In the genomic region with DNA sequence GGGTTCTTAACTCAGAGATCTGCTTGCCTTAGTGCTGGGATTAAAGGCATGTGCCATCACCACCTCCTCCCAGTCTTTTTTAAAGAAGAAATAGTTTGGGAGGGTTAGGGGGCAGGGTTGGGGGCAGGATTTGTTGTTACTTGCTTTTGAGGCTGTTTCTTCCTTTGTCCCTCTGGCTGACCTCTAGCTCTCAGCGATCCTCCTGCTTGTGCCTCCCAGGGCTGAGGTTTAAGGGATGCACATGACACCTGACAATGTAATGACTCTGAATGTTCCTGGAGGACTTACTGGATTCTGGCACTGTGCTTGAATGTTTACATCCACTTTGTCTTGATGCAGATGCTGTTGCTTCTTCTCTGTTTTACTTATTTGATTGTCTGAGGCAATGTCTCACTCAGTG, we compare ENCODE assay signal across 17 mouse cellular contexts.
"Had no signal": no experiment of that assay in that cellular context is flagged by ENCODE, and none has a peak within 500 bp of the region (broad histone marks: within the 10 kb centered on the region; RNA-seq: fewer than 3 reads in every experiment).

No protein-coding gene starts in this region.

- H3K36me3 ChIP-seq: intestine, embryonic 15.5 days; limb, embryonic 12.5 days; limb, embryonic 15.5 days; midbrain, embryonic 10.5 days had no signal

- H3K9me3 ChIP-seq: intestine, embryonic 15.5 days; limb, embryonic 12.5 days; limb, embryonic 15.5 days; megakaryocyte, embryonic 14.5 days; midbrain, embryonic 10.5 days had no signal

- H3K4me3 ChIP-seq: intestine, embryonic 15.5 days; layer of hippocampus, adult 2 months; left cerebral cortex, adult 2 months; limb, embryonic 12.5 days; limb, embryonic 15.5 days; megakaryocyte, embryonic 14.5 days; midbrain, embryonic 10.5 days had no signal

- H3K4me2 ChIP-seq: intestine, embryonic 15.5 days; limb, embryonic 12.5 days; limb, embryonic 15.5 days; lung, embryonic 14.5 days had no signal

- DNase-seq: kidney, adult 2 months; kidney, postnatal 25 days; layer of hippocampus, postnatal 36 days; left cerebral cortex, postnatal 4 days; lung, embryonic 14.5 days; midbrain, embryonic 14.5 days; thymus, postnatal 36 days had no signal

- ATAC-seq: intestine, embryonic 15.5 days; lung, postnatal 0 days had no signal

- H3K9ac ChIP-seq: intestine, embryonic 15.5 days; limb, embryonic 12.5 days; limb, embryonic 15.5 days; lung, embryonic 14.5 days had no signal

- H3K4me1 ChIP-seq: intestine, embryonic 15.5 days had no signal

- H3K27ac ChIP-seq: intestine, embryonic 15.5 days; kidney, postnatal 0 days; layer of hippocampus, adult 2 months; left cerebral cortex, adult 2 months; limb, embryonic 12.5 days; limb, embryonic 15.5 days; macrophage; midbrain, embryonic 10.5 days had no signal

- H3K27me3 ChIP-seq: intestine, embryonic 15.5 days; limb, embryonic 12.5 days; limb, embryonic 15.5 days; megakaryocyte, embryonic 14.5 days had no signal
